Mouse (Mus musculus) splenic B cell, adult 2 months (primary cell): ENCODE data around the gene Cnnm1.
A peak's percentile ranks its signal among the peaks of the same experiment; 100 is the strongest.

Experiments used
- DNase-seq: peaks from one replicate; pipeline ENCODE4 v3.0.0-alpha.2; 2011; ENCODE audit warnings: low read depth, low spot score
- H3K27me3 ChIP-seq: 2 replicates; pipeline ENCODE4 v1.6.1; 2012; ENCODE audit warnings: mild to moderate bottlenecking, low read length, moderate library complexity, mixed read lengths; ENCODE audit not compliant: control insufficient read depth, poor library complexity, insufficient read depth, severe bottlenecking
- H3K36me3 ChIP-seq: 2 replicates; pipeline ENCODE4 v1.6.1; 2012; ENCODE audit warnings: mild to moderate bottlenecking, low read length, moderate library complexity, mixed read lengths; ENCODE audit not compliant: control insufficient read depth, poor library complexity, insufficient read depth, severe bottlenecking

Cnnm1 gene

DNA sequence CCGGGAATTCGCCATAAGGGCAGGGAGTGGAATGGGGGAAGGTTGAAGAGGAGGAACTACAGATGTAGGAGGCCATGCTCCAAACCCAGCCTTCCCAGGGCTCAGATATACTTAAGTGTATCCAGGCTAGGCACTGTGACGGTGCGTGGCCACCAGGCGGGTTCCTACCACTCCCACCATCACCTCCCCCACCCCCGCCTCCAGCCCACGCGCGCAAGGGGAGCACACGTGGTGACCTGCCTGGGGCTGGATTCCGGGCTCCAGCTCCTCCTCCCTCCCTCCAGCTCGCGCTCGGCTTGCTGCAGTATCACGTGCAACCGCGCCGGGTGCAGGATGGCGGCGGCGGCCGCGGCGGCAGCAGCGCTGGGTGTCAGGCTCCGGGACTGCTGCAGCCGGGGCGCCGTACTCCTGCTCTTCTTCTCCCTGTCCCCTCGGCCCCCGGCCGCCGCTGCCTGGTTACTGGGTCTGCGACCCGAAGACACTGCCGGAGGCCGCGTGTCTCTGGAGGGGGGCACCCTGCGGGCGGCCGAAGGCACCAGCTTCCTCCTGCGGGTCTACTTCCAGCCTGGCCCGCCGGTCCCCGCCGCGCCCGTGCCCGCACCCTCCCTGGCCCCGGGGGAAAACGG, at the start of gene Cnnm1:
TSS of gene Cnnm1 (plus strand) at position 325 of the 626 bp plus-strand sequence.
- H3K27me3 ChIP-seq: peaks cover 2% of the 10 kb centered on the region
- no peak for DNase-seq
- no peaks in the 10 kb centered on the region for H3K36me3 ChIP-seq

DNA sequence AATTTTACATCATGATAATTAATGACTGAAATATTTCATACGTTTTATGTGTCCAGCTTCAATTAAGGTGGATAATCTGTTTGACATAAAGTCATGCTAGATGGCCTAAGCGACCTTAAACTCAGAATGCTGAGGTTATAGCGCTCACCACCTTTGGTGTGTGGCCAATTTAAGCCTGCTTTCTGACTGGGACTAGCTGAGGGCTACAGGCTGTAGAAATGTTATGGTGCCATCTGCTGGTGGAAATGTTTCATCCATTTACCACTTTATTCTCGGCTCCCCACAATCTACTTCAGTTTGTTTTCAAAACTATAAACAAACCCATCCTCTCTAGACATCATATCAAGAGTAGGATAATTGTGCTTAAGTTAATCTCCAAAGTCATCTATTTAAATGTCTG, 43.9 kb upstream of the Cnnm1 start:
- peak; percentile 64 for DNase-seq
- H3K36me3 ChIP-seq: no peaks in the 10 kb centered on the region
- no peaks in the 10 kb centered on the region for H3K27me3 ChIP-seq

DNA sequence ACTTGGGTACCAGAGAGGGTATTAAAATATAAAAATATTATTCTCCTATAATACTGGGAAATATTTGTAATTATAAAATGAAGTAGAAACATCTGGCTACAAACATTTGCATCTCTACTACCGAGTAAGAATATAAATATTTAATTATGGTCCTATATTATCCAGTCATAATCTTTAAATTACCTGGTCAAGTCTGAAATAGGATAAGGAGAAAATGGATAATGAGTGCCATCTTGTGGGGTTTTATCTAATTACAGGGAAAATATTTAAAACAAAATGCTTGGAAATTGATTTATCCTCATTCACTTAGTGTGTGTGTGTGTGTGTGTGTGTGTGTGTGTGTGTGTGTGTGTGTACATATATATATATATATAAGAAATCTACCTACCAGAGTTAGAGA, 33.1 kb upstream of the Cnnm1 start:
- no peak for DNase-seq
- no peaks in the 10 kb centered on the region for H3K36me3 ChIP-seq
- no peaks in the 10 kb centered on the region for H3K27me3 ChIP-seq

DNA sequence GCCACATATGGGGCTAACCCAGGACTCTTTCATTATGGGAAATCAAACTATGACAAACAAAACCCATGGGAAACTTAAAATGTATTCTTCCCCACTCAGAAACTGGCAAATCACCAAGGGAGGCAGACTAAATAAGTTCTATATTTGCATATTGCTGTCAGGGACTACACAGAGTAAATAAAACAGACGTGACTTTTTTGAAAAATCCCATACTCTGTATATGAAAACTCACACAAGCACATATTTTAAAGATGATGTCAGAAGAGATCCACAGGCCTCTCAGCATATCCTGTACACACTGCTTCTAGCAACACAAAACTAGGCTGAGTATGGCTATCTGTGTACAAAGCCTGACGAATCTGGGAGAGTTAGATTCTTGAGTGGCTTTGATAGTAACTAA, 24.7 kb upstream of the Cnnm1 start:
- H3K36me3 ChIP-seq: no peaks in the 10 kb centered on the region
- no peaks in the 10 kb centered on the region for H3K27me3 ChIP-seq
- DNase-seq: no peak

DNA sequence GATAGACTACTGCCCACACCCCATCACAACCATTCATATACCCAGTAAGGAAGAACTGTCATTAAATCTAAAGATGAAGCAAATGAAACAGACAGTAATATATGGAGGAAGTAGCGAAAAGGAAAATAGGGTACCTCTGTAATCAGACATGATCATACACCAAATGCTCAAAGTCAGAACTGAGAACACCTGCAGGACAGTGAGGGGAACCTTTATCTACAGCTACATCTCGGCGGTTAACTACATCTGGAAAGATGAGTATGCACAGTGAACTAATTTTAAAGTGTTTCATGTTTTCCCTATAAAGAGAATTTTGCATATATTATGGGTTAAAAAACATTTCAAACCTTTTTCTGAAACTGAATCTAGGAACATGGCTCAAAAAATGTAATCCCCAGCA, 19.7 kb upstream of the Cnnm1 start:
- no peak for DNase-seq
- Histone ChIP-seq H3K36me3 (no peaks in the 10 kb centered on the region), H3K27me3 (no peaks in the 10 kb centered on the region)

DNA sequence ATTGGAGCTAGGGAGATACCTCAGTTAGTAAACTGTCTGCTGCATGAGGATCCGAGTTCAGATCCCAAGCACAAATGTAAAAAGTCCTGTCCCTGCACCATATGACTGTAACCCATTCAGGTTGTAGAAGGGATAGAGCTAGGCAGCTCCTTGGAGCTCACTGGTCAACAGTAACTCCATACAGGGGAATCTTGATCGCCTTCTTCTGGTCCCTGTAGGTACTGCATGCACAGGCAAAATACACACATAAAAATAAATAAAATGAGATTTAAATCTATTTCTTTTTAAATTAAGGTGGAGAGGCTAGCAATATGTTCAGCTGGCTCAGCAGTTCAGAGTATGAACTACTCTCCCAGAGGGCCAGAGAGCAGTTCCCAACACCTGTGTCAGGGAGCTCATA, 16.2 kb upstream of the Cnnm1 start:
- Histone ChIP-seq H3K36me3 (no peaks in the 10 kb centered on the region), H3K27me3 (no peaks in the 10 kb centered on the region)
- DNase-seq: no peak

DNA sequence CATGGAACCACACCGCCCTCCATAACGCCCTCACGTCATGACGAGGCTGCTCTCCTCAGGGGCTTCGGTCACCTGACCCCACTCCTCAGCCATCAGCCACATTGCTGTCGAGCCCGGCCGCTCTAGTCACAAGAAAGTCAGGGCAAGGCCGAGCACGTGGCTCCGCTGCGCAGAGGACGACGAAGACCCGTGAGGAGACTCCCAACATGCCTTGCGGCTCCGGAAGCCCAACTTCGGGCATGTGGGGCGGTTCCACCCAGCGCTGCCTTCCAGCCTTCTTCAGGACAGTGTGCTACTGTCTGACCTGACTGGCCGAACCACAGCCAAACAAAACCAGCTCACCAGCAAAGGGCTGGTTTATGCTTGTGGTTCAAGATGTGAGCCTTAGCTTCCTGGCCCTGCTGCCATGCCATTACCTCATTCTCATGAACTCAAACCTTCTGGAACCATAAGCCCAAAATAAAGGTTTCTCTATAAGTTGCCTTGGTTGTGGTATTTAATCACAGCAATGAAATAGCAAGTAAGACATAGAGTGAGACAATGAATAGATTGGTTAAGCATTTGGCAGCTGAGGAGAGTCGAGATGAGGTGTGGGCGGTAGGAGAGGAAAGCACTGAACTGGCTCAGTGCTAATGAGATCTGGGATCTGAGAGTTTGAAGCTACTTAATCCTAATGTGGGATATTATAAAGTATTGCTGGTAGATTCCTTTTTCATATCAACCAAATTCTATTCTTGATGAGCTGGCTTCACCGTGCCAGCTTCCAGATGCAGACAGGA, 12.6 kb upstream of the Cnnm1 start:
- Histone ChIP-seq H3K36me3 (no peaks in the 10 kb centered on the region), H3K27me3 (no peaks in the 10 kb centered on the region)
- no peak for DNase-seq

DNA sequence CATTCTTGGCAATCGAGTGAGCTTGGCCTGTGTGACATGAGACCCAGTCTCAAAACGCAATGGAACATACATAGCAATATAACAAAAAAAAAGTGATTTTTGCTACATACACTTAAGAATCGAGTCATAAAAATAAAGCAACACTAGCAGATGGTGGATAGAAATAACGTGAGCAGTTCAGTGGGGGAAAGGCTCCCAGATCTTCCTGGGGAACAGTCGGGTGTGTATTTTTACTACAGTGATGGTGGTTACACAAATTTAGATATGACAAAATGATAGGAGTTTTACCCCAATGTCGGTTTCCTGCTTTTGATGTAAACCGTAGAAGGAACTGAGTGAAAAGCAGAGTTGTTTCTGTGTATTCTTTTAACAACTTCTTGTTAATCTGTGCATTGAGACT, 990 bp upstream of the Cnnm1 start:
- no peak for DNase-seq
- peaks cover 2% of the 10 kb centered on the region for H3K27me3 ChIP-seq
- H3K36me3 ChIP-seq: no peaks in the 10 kb centered on the region

DNA sequence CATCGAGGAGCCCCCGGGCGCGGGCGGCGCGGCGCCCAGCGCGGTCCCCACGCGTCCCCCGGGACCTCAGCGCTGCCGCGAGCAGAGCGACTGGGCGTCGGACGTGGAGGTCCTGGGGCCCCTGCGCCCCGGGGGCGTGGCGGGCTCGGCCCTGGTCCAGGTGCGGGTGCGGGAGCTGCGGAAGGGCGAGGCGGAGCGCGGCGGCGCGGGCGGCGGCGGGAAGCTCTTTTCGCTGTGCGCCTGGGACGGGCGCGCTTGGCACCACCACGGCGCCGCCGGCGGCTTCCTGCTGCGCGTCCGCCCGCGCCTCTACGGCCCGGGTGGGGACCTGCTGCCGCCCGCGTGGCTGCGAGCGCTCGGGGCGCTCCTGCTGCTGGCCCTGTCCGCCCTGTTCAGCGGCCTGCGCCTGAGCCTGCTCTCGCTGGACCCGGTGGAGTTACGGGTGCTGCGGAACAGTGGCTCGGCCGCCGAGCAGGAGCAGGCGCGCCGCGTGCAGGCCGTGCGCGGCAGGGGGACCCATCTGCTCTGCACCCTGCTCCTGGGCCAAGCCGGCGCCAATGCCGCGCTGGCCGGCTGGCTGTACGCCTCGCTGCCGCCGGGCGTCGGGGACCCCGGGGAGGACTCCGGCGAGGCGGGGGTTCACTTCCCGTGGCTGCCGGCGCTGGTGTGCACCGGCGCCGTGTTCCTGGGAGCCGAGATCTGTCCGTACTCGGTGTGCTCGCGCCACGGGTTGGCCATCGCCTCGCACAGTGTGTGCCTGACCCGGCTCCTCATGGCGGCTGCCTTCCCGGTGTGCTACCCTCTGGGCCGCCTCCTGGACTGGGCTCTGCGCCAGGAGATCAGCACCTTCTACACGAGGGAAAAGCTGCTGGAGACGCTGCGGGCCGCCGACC, 778 bp downstream of the Cnnm1 start:
- Histone ChIP-seq H3K36me3 (no peaks in the 10 kb centered on the region), H3K27me3 (peaks cover 2% of the 10 kb centered on the region)
- DNase-seq: no peak

DNA sequence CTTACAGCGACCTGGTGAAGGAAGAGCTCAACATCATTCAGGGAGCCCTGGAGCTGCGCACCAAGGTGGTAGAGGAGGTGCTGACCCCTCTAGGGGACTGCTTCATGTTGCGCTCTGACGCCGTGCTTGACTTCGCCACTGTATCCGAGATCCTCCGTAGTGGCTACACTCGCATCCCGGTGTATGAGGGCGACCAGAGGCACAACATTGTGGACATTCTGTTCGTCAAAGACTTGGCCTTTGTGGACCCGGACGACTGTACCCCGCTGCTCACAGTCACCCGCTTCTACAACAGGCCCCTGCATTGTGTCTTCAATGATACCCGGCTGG, 1.4 kb downstream of the Cnnm1 start:
- Histone ChIP-seq H3K27me3 (peaks cover 2% of the 10 kb centered on the region), H3K36me3 (no peaks in the 10 kb centered on the region)
- DNase-seq: no peak

DNA sequence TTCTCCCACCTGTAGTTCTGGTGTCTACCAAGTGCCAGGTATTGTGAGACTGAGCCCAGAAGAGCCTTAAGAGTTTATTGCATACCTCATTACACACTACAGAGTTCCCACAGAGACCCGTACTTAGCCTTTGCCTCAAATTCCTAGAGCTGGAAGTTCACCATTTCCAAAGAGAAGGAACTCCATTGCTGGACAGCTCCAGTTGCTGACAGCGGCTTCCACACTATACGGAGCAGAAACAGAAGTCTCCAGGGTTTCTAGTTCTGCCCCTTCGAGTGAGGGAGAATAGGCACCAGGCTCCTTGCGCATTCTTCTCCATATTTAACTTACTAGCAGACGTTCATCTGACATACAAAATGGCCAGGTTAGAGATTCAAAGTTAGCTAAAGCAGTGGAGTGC, 2.0 kb downstream of the Cnnm1 start:
- H3K27me3 ChIP-seq: peaks cover 2% of the 10 kb centered on the region
- DNase-seq: no peak
- no peaks in the 10 kb centered on the region for H3K36me3 ChIP-seq

DNA sequence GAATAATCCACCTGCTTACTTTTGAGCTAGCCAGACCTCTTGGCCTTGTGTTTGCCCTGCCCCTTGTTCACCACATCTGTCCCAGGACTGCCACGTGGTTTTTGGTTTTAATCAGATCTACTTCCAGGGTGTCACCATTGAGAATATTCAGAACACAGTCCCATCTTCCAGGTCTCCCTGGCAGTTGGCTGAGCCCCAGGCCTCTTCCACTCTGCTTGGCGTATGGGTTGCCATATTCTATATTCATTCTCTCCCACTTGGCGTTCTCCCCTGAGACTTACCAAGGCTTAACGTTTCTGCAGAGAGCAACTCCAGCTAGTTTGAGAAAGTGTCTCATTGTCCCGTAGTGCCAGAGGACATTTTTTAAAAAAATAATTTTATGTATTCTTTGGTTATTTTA, 2.7 kb downstream of the Cnnm1 start:
- no peak for DNase-seq
- no peaks in the 10 kb centered on the region for H3K36me3 ChIP-seq
- peaks cover 2% of the 10 kb centered on the region for H3K27me3 ChIP-seq

DNA sequence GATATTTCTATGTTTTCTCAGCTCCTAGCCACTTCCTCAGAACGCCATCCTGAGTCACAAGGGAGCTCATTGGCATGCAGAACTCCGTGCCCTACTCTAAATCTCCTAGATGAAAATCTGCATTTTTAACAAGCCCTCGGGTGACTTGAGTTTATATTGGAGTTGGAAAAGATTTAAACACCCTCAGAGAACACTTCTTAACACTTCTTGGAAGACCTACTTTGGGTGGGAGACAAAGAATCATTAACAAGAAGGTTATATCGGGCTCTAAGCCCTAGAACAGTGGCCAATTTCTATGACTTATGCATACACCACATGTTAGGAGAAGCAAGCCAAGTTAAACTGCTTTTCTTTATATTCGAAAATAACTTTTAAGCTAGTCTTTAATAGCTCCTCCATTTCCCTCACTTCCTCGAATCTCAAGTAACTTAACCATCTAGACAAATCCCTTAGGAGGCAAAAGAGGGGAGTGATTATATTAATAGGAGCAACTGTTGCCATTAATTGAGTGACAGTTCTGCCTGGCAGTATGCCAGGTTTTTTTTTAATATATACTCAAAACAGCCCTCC, 4.5 kb downstream of the Cnnm1 start:
- no peak for DNase-seq
- H3K36me3 ChIP-seq: no peaks in the 10 kb centered on the region
- H3K27me3 ChIP-seq: peaks cover 2% of the 10 kb centered on the region

DNA sequence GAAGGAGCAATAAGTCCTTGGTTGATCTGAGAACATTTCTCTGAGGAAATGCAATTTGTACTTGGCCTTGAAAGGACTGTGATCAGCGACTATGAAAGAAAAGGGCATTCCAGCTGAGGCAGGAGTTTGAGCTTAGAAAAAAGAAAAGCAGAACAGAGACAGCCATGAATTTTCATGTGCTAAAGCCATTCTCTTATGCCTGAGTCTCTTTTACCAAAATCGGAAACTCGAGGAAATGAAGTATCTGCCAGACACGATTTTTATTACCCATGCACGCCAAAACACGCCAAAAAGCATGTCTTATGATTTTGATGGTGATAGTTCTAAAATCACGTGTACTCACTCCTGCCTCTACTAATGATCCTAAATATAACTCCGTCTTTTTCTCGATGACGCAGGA, 11.3 kb downstream of the Cnnm1 start:
- H3K27me3 ChIP-seq: no peaks in the 10 kb centered on the region
- DNase-seq: no peak
- no peaks in the 10 kb centered on the region for H3K36me3 ChIP-seq

DNA sequence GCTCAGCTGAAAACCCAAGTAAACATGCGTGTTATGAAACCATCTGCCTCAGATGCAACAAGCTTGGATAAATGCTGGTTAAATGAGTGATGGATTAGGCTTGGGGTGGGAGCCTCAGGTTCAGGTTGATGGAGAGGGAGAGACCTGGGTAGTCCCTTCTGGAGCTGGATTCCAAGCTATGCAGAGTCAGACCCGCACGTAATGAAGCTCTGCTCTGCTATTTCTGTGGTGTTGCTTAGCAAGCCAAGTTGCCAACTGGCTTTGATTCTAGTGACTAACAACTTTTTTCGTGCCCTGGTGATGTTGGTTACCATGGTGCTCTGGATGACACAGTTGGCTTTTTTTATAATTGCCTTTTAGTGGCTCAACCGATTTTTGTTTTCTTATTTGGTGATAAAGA, 11.9 kb downstream of the Cnnm1 start:
- DNase-seq: no peak
- Histone ChIP-seq H3K27me3 (no peaks in the 10 kb centered on the region), H3K36me3 (no peaks in the 10 kb centered on the region)
